Mouse (Mus musculus) kidney, embryonic 15.5 days (tissue): ENCODE results near the gene Dnmt1. TPM values are rescaled to one million over a fixed set of nuclear protein-coding genes. Genes with fewer than 3 reads are reported as not detected.

Experiments used
- ATAC-seq: fragments of 200-750 bp; cut with Nextera tagmentation; replicated peaks from 2 replicates; pipeline ENCODE4 v1.8.0; 2017; ENCODE audit warnings: moderate TSS enrichment; ENCODE audit not compliant: low FRiP score
- H3K27ac ChIP-seq: fragments of 300-500 bp; sonication (generic); 2 replicates; pipeline ENCODE4 v1.5.1; 2015; ENCODE audit warnings: mild to moderate bottlenecking, inconsistent platforms
- H3K27me3 ChIP-seq: fragments of 300-500 bp; sonication (generic); 2 replicates; pipeline ENCODE4 v1.6.1; 2015; ENCODE audit warnings: inconsistent platforms
- H3K36me3 ChIP-seq: fragments of 300-500 bp; sonication (generic); 2 replicates; pipeline ENCODE4 v1.6.1; 2015; ENCODE audit warnings: inconsistent platforms
- H3K4me1 ChIP-seq: fragments of 300-500 bp; sonication (generic); 2 replicates; pipeline ENCODE4 v1.6.1; 2015; ENCODE audit warnings: inconsistent platforms
- H3K4me2 ChIP-seq: fragments of 300-500 bp; sonication (generic); 2 replicates; pipeline ENCODE4 v1.6.1; 2015; ENCODE audit warnings: moderate library complexity, mild to moderate bottlenecking, inconsistent platforms
- H3K4me3 ChIP-seq: fragments of 300-500 bp; sonication (generic); replicated peaks from 2 replicates; pipeline ENCODE4 v1.5.1; 2015; ENCODE audit warnings: mild to moderate bottlenecking, inconsistent platforms
- H3K9ac ChIP-seq: fragments of 300-500 bp; sonication (generic); 2 replicates; pipeline ENCODE4 v1.6.1; 2015; ENCODE audit warnings: mild to moderate bottlenecking, inconsistent platforms
- H3K9me3 ChIP-seq: fragments of 300-500 bp; sonication (generic); replicated peaks from 2 replicates; pipeline ENCODE4 v1.6.1; 2016; ENCODE audit warnings: inconsistent platforms
- WGBS: fragments of 180-500 bp; shearing (Covaris S2); methylation state at CpG from one replicate; pipeline ENCODE4 v1.1.7; 2015; ENCODE audit warnings: mixed read lengths; 5-methylcytosine and 5-hydroxymethylcytosine counted together
- polyA plus RNA-seq: library from polyadenylated mRNA; unstranded; fragments of >200 nt; fragmentation: Nextera tagmentation; extraction: Ambion mirVana; gene quantifications from 2 replicates; pipeline ENCODE4 v1.2.1, GENCODE M21; 2015

Gene Dnmt1
- polyA plus RNA-seq, 1 experiment from 2014 or later, result 108 TPM

GRCm38 (mm10) chr9:20888386-20888765 is 71.3 kb downstream of the Dnmt1 start:
- peak overlapping the region; percentile 87 for H3K27ac ChIP-seq
- under 1% methylated on average over 30 of the region's 30 CpGs for WGBS
- peak; percentile 50 for ATAC-seq
- H3K4me2 ChIP-seq, result peak overlapping the region; percentile 69
- H3K9me3 ChIP-seq, result no peaks in the 10 kb centered on the region
- H3K36me3 ChIP-seq, result peaks cover 42% of the 10 kb centered on the region
- peak overlapping the region; percentile 91 for H3K4me3 ChIP-seq
- peaks cover 11% of the 10 kb centered on the region for H3K4me1 ChIP-seq
- H3K9ac ChIP-seq, result peak overlapping the region; percentile 82
- no peaks in the 10 kb centered on the region for H3K27me3 ChIP-seq

GRCm38 (mm10) chr9:20887704-20888385 is 71.8 kb downstream of the Dnmt1 start, which contains the start of gene Ppan:
TSS of gene Ppan (plus strand) at chr9:20888175.
- H3K9ac ChIP-seq, result peak within 1 kb of the TSS; percentile 82
- no peaks in the 10 kb centered on the region for H3K9me3 ChIP-seq
- under 1% methylated on average over 43 of the region's 43 CpGs for WGBS
- no peaks in the 10 kb centered on the region for H3K27me3 ChIP-seq
- H3K4me3 ChIP-seq, result peak within 1 kb of the TSS; percentile 91
- H3K4me1 ChIP-seq, result peaks cover 11% of the 10 kb centered on the region
- ATAC-seq, result peak; percentile 96
- H3K27ac ChIP-seq, result peak within 1 kb of the TSS; percentile 87
- peak within 1 kb of the TSS; percentile 69 for H3K4me2 ChIP-seq
- peaks cover 36% of the 10 kb centered on the region for H3K36me3 ChIP-seq

GRCm38 (mm10) chr9:20887191-20887590 is 72.5 kb downstream of the Dnmt1 start:
- ATAC-seq, result no peak
- no peak overlapping the region for H3K9ac ChIP-seq
- 91% methylated on average over 6 of the region's 6 CpGs for WGBS
- no peak overlapping the region for H3K4me3 ChIP-seq
- H3K9me3 ChIP-seq, result no peaks in the 10 kb centered on the region
- H3K27me3 ChIP-seq, result no peaks in the 10 kb centered on the region
- H3K27ac ChIP-seq, result peak overlapping the region; percentile 87; the same call in 1 of the 2 replicates
- H3K4me1 ChIP-seq, result peaks cover 11% of the 10 kb centered on the region
- H3K36me3 ChIP-seq, result peaks cover 30% of the 10 kb centered on the region
- peak overlapping the region; percentile 69 for H3K4me2 ChIP-seq

- H3K4me3 ChIP-seq, result no peak overlapping the region
- no peak overlapping the region for H3K4me2 ChIP-seq
- H3K27me3 ChIP-seq, result no peaks in the 10 kb centered on the region
- no peaks in the 10 kb centered on the region for H3K9me3 ChIP-seq
- H3K4me1 ChIP-seq, result peaks cover 11% of the 10 kb centered on the region
- no peak overlapping the region for H3K27ac ChIP-seq
- H3K9ac ChIP-seq, result no peak overlapping the region
- peaks cover 24% of the 10 kb centered on the region for H3K36me3 ChIP-seq
- no peak for ATAC-seq
- 98% methylated on average over 2 of the region's 2 CpGs for WGBS
These were observed 73.1 kb downstream of the Dnmt1 start for GRCm38 (mm10) chr9:20886563-20886962.

GRCm38 (mm10) chr9:20879097-20879792 is 80.4 kb downstream of the Dnmt1 start, which contains the start of gene Angptl6:
TSS of gene Angptl6 (minus strand) at chr9:20879727.
- H3K9me3 ChIP-seq, result no peaks in the 10 kb centered on the region
- WGBS, result 92% methylated on average over 13 of the region's 13 CpGs
- H3K4me3 ChIP-seq, result peak within 1 kb of the TSS; percentile 50
- ATAC-seq, result no peak
- H3K36me3 ChIP-seq, result no peaks in the 10 kb centered on the region
- H3K4me2 ChIP-seq, result peak within 1 kb of the TSS; percentile 78
- peak within 1 kb of the TSS; percentile 95 for H3K27ac ChIP-seq
- peaks cover 9% of the 10 kb centered on the region; the same call in 1 of the 2 replicates for H3K4me1 ChIP-seq
- H3K27me3 ChIP-seq, result no peaks in the 10 kb centered on the region
- peak within 1 kb of the TSS; percentile 64 for H3K9ac ChIP-seq

- peak overlapping the region; percentile 64 for H3K9ac ChIP-seq
- ATAC-seq, result no peak; the same call in 1 of the 2 replicates
- H3K27ac ChIP-seq, result peak overlapping the region; percentile 95
- peaks cover 9% of the 10 kb centered on the region; the same call in 1 of the 2 replicates for H3K4me1 ChIP-seq
- H3K4me2 ChIP-seq, result peak overlapping the region; percentile 78
- no peaks in the 10 kb centered on the region for H3K36me3 ChIP-seq
- no peaks in the 10 kb centered on the region for H3K9me3 ChIP-seq
- H3K4me3 ChIP-seq, result peak overlapping the region; percentile 50
- 21% methylated on average over 10 of the region's 10 CpGs for WGBS
- no peaks in the 10 kb centered on the region for H3K27me3 ChIP-seq
These were observed 81.0 kb downstream of the Dnmt1 start for GRCm38 (mm10) chr9:20878710-20879065.

GRCm38 (mm10) chr9:20878041-20878709 is 81.5 kb downstream of the Dnmt1 start:
- peak overlapping the region; percentile 78 for H3K4me2 ChIP-seq
- H3K9me3 ChIP-seq, result no peaks in the 10 kb centered on the region
- ATAC-seq, result peak; percentile 96
- peak overlapping the region; percentile 64 for H3K9ac ChIP-seq
- H3K27me3 ChIP-seq, result no peaks in the 10 kb centered on the region
- under 1% methylated on average over 69 of the region's 69 CpGs for WGBS
- peaks cover 9% of the 10 kb centered on the region; the same call in 1 of the 2 replicates for H3K4me1 ChIP-seq
- no peaks in the 10 kb centered on the region for H3K36me3 ChIP-seq
- H3K27ac ChIP-seq, result peak overlapping the region; percentile 95
- H3K4me3 ChIP-seq, result peak overlapping the region; percentile 50

GRCm38 (mm10) chr9:20877118-20878040 is 82.3 kb downstream of the Dnmt1 start:
- Histone ChIP-seq H3K9ac (peak overlapping the region; percentile 35; the same call in 1 of the 2 replicates), H3K36me3 (no peaks in the 10 kb centered on the region), H3K27me3 (no peaks in the 10 kb centered on the region), H3K4me3 (peak overlapping the region; percentile 50), H3K4me1 (peaks cover 9% of the 10 kb centered on the region; the same call in 1 of the 2 replicates), H3K27ac (peak overlapping the region; percentile 51; the same call in 1 of the 2 replicates), H3K9me3 (no peaks in the 10 kb centered on the region), H3K4me2 (peak overlapping the region; percentile 78)
- peak; percentile 2; the same call in 1 of the 2 replicates for ATAC-seq
- WGBS, result 36% methylated on average over 14 of the region's 14 CpGs

GRCm38 (mm10) chr9:20876318-20877117 is 83.2 kb downstream of the Dnmt1 start:
- Histone ChIP-seq H3K9me3 (no peaks in the 10 kb centered on the region), H3K9ac (no peak overlapping the region), H3K36me3 (no peaks in the 10 kb centered on the region), H3K4me3 (no peak overlapping the region), H3K27me3 (no peaks in the 10 kb centered on the region), H3K4me2 (no peak overlapping the region), H3K27ac (no peak overlapping the region), H3K4me1 (peaks cover 9% of the 10 kb centered on the region; the same call in 1 of the 2 replicates)
- ATAC-seq, result no peak
- 67% methylated on average over 9 of the region's 9 CpGs for WGBS

- H3K4me1 ChIP-seq, result peaks cover 9% of the 10 kb centered on the region; the same call in 1 of the 2 replicates
- WGBS, result 63% methylated on average over 23 of the region's 23 CpGs
- no peaks in the 10 kb centered on the region for H3K36me3 ChIP-seq
- H3K9ac ChIP-seq, result no peak overlapping the region
- no peak overlapping the region for H3K4me3 ChIP-seq
- peaks cover 4% of the 10 kb centered on the region; the same call in 1 of the 2 replicates for H3K27me3 ChIP-seq
- no peaks in the 10 kb centered on the region for H3K9me3 ChIP-seq
- no peak overlapping the region for H3K27ac ChIP-seq
- no peak for ATAC-seq
- no peak overlapping the region for H3K4me2 ChIP-seq
These were observed 84.5 kb downstream of the Dnmt1 start for GRCm38 (mm10) chr9:20875021-20875790.
